Mouse (Mus musculus) right cerebral cortex, adult 2 months (tissue): ENCODE measurements around the gene Lgals3.
A peak's percentile ranks its signal among the peaks of the same experiment; 100 is the strongest.

Source experiments
- DNase-seq, 2 experiments: peaks; one replicate each; pipeline ENCODE4 v3.0.0; 2021 to 2022; ENCODE audit warnings: low spot score in 2 of 2

Lgals3 gene

GRCm38 (mm10) chr14:47369741-47370140 is 2.2 kb downstream of the Lgals3 start:
- DNase-seq = no peak

DNA sequence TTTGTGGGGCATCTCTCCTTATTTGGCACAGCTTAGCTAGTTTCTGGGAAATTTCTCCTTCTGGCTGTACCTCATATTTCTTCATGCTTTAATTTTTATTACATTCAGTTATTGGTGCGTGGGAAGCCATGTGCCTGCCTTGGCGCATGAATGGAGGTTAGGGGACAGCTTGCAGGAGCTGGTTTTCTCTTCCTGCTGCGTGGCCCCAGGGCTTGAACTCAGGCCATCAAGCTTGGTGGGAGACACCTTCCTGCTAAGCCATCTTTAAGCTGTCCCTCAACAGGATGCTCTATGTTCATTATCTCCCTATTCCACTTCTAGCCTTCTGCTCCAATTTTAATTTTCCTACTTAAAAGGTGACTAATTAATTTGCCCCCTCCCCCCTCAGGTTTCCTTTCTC is 3.2 kb downstream of the Lgals3 start:
- no peak for DNase-seq

DNA sequence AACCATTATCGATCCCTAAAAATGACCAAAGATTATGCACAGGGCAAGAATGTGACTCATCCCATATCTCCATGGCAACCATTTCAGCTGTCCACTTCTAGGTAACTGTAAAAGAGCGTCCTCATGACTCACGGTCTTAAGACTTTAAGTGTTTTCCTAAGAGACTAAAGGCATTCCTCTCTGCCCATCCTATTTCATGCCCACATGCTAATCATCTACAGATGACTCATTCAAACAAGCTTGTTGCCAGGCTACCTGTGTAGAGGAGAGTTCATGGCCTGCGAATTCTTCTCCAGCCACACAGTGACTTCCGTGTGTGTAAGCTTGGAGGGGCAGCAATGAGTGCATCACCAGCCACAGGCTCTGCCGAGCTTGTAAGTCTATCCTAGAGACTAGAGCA is 4.1 kb downstream of the Lgals3 start:
- DNase-seq = no peak

DNA sequence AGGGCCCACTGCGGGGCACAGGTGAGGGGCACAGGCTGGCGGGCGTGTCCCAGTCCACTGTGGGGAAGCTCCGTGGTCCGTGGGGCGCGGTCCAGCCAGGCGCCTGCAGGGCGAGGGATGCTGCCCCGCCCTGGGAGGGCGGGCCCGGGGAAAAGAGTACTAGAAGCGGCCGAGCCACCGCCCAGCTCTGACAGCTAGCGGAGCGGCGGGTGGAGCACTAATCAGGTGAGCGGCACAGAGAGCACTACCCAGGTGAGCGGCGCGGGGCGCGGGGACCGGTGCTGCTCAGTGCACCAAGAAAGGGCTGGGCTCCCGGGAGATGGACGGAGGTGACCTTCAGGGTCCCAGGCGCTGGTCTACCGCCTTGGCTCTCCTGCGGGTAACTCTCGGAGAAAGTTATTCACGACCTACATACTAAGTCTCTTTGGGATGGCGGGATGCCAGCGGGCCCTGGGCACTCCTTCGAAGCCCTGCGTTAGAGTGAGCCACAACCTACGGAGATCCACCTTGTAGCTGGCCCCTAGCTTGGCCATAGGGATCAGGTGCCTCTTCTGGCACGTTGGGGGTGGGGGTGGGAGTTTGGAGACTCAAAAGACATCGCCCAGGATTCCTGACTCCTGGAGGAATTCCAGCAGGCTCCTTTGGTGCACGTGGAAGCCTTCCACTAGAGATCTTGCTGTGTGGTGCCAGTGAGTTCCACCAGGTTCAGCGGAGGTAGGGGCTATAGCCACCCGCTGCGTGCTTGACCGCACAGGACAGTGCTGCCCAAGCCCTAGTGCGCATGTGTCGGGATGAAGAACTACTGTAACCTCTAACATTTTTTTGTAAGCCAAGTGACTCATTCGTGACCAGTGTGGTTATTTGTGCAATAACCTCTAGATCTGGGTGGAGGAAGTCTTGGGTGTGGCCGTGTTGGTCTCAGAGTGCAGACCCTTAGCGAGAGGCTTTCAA is 6.5 kb downstream of the Lgals3 start:
- no peak for DNase-seq

DNA sequence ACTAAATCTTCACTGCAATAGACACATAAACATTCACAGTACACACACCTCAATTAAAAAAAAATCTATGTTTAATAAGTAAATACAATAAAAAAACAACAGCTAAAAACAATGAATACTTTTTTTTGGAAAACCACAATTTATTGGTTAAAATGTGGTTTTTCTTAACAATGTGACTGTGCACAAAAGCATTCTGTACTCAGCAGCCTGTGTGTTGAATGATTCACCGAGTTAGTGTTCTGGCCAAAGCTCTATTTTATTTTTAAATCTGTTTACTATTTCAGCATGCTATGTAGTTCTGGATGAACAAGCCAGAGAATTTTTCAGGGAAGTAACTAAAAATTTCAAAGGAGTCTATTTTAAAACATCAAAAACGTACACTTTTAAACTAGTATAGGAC is 9.0 kb downstream of the Lgals3 start:
- DNase-seq = no peak

- DNase-seq = no peak
Measured at GRCm38 (mm10) chr14:47378336-47378735, 10.8 kb downstream of the Lgals3 start.

GRCm38 (mm10) chr14:47383911-47384310 is 16.4 kb downstream of the Lgals3 start:
- no peak for DNase-seq

DNA sequence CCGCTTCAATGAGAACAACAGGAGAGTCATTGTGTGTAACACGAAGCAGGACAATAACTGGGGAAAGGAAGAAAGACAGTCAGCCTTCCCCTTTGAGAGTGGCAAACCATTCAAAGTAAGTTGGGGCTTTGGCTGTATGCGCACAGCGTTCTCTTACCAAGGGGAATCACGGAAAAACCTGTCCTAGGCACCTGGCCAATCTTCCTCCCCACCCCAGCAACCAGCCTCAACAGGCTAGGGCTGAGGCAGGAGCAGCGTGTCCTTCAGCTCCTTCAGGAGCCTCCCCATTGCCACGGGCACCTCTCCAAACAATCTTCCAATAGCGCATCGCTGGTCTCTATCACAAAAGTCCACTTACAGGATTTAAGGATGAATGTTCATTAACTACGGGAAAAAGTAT is 17.1 kb downstream of the Lgals3 start:
- no peak for DNase-seq

- no peak for DNase-seq
Measured at GRCm38 (mm10) chr14:47386125-47386524, 18.6 kb downstream of the Lgals3 start.

DNA sequence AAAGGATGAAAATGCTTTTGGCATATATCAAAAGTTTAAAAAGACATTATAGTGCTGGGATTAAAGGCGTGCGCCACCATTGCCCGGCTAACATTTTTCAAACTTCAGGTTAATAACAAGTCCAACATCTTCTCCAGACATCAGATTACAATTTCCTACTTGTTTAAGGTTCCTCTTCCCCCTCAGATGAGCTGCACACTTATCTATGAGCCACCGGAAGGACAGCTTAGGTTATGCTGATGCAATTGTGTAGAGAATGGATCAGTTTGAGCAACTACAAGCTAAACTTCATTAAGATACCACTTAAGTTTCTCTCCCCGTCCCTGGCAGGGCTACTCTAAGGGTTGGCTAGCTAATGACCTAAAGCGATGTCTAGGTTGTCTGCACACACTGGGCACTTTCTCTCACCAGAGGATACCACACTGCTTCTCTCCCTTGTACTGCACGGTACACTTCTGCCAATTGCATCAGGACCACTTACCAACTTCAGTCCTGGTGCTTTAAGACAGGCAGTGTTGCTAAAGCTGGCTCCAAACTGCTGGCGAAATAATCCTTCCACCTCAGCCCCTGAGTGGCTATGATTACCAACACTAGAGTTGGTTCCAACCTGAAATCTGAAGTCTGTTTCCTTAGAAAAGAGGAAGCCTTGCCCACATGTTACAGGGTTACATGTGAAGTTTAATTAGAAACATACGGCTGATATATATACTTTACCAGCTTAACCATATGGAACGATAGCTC is 26.0 kb downstream of the Lgals3 start:
- DNase-seq = no peak

GRCm38 (mm10) chr14:47395007-47395406 is 27.5 kb downstream of the Lgals3 start:
- no peak for DNase-seq

DNA sequence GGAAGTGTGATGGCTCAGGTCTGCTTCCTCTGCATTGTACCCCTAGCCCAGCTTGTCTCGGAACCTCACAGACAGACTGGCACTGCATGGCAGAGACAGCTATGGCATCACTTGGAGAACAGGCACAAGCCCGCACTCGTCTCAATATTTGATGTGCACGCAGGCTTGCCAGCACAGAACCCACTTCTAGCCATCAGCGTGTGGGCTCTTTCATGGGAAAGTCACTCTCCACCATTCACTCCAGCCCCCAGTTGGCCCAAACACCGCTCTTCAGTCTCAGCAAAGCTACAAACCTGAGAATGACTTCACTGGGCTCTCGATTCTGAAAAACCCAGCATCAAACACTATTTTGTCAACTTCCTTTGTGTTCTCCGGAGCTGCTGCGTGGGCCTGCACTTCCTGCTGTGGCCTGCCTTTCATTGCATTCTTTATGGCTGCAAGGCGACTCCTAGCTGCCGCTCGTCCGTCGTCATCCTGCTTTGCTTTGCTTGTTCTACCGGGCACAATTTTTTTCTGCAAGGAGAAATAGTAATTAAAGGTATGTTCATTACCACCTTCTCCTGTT is 28.0 kb downstream of the Lgals3 start:
- DNase-seq = peak in 1 of 2 experiments; percentile 6

DNA sequence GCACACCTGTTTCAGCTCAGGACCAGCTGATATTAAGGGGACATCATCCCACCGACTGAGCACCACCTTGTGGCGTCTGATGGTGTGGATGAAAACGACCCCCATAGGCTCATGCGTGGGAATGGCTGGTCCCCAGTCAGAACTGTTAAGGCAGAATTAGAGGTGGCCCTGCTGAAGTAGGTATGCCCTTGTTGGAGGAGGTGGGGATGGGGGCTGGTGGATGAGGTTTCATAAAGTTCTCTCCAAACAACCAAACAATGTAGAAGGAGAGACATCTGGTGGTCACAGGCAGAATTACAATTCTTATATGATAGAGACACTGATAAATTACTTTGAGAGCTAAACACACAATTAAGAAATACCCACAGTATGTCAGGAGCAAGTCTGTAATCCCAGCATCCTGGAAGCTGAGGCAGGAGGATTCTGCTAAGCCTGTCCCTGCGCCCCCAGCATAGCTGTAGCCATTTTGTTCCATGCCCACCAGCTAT is 28.7 kb downstream of the Lgals3 start:
- DNase-seq = peak; percentile 8 to 10

- DNase-seq = no peak
Measured at GRCm38 (mm10) chr14:47402735-47403134, 35.2 kb downstream of the Lgals3 start.

GRCm38 (mm10) chr14:47406000-47406399 is 38.4 kb downstream of the Lgals3 start:
- no peak for DNase-seq

GRCm38 (mm10) chr14:47417346-47417745 is 49.8 kb downstream of the Lgals3 start:
- no peak for DNase-seq

DNA sequence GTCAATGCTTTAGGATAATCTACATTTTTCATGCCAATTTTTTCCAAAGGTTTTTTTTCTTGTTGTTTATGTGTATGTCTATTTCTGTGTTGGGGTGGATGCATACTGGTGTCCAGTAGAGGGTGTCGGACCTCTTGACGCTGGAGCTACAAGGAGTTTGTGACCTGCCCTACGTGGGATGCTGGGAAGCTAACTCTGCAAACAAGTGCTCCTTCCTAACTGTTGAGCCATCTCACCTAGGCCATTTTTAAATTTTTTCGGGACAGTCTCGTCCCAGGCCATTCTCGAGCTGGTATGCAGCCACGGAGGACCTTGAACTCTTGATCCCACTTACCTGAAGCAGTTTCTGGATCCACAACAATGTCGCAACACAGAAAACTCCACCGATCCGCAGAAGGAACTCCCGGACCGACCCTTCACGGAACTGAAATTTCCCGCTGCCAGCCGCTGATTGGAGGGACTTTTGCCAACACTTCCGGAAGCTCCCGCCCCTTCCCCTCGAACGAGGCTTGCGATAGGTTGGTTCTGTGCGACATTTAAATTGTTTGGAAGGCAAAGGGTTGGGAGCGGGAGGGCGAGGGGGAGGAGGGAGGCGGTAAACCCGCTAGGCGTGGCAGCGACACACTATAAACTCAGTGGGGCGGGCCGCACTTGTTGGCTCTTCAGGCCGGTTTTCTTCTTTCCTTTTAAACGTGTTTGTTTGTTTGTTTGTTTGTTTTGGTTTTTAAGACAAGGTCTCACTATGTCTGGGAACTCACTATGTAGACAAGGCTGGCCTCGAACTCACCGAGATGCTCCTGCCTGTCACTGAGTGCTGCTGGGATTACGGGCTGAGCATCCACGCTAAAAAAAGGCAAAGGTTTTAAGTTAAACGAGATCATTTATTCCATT is 50.5 kb downstream of the Lgals3 start, which contains the start of gene Dlgap5:
Gene Dlgap5, minus strand, starts transcription at position 633 of the 891 bp plus-strand sequence.
- DNase-seq = peak; percentile 91 to 93

GRCm38 (mm10) chr14:47418666-47418991 is 51.1 kb downstream of the Lgals3 start:
- no peak for DNase-seq

GRCm38 (mm10) chr14:47419034-47419625 is 51.6 kb downstream of the Lgals3 start:
- no peak for DNase-seq

- DNase-seq = no peak
Measured at GRCm38 (mm10) chr14:47419723-47420276, 52.2 kb downstream of the Lgals3 start.

GRCm38 (mm10) chr14:47421606-47422005 is 54.1 kb downstream of the Lgals3 start:
- DNase-seq = no peak
